Mouse (Mus musculus): Measurements from ENCODE around the gene Olfr557.

Olfr557 gene

GRCm38 (mm10) chr7:102695358-102696125 lies at the start of gene Olfr557:
Olfr557 (plus strand) TSS chr7:102695910.
- no peak for DNase-seq (ENCODE audit: low spot score in 2 of 2)

GRCm38 (mm10) chr7:102658523-102658922 lies 37.2 kb upstream of the Olfr557 start, which contains the start of gene Olfr555:
Olfr555 (plus strand) TSS chr7:102658823.
- DNase-seq (ENCODE audit: low spot score in 2 of 2), result no peak

- DNase-seq (ENCODE audit: low spot score in 2 of 2), result no peak
These were observed 31.1 kb upstream of the Olfr557 start, which contains the start of gene Olfr556 for GRCm38 (mm10) chr7:102664599-102664998. Olfr556 (plus strand) TSS chr7:102664899.

GRCm38 (mm10) chr7:102665378-102665777 lies 30.3 kb upstream of the Olfr557 start:
- no peak for DNase-seq (ENCODE audit: low spot score in 2 of 2)

- no peak for DNase-seq (ENCODE audit: low spot score in 2 of 2)
These were observed 19.5 kb upstream of the Olfr557 start for GRCm38 (mm10) chr7:102676225-102676624.

- no peak for DNase-seq (ENCODE audit: low spot score in 2 of 2)
These were observed 13.8 kb upstream of the Olfr557 start for GRCm38 (mm10) chr7:102681916-102682315.

- peak; percentile 84 to 92 for DNase-seq (ENCODE audit: low spot score in 2 of 2)
These were observed 8.7 kb upstream of the Olfr557 start, which contains the start of gene Trim68 for GRCm38 (mm10) chr7:102686944-102687501. Trim68 (minus strand) TSS chr7:102687327.

GRCm38 (mm10) chr7:102698461-102698860 lies 2.8 kb downstream of the Olfr557 start:
- no peak for DNase-seq (ENCODE audit: low spot score in 2 of 2)

GRCm38 (mm10) chr7:102701915-102702314 lies 6.2 kb downstream of the Olfr557 start, which contains the start of gene Olfr558:
Olfr558 (plus strand) TSS chr7:102702215.
- DNase-seq (ENCODE audit: low spot score in 2 of 2), result no peak

- no peak for DNase-seq (ENCODE audit: low spot score in 2 of 2)
These were observed 23.3 kb downstream of the Olfr557 start, which contains the start of gene Olfr33 for GRCm38 (mm10) chr7:102718970-102719369. Olfr33 (minus strand) TSS chr7:102719070.

GRCm38 (mm10) chr7:102727391-102727790 lies 31.7 kb downstream of the Olfr557 start, which contains the start of gene Olfr559:
Olfr559 (minus strand) TSS chr7:102727491.
- no peak for DNase-seq (ENCODE audit: low spot score in 2 of 2)

- DNase-seq (ENCODE audit: low spot score in 2 of 2), result no peak
These were observed 38.1 kb downstream of the Olfr557 start for GRCm38 (mm10) chr7:102733793-102734192.

- DNase-seq (ENCODE audit: low spot score in 2 of 2), result no peak
These were observed 42.0 kb downstream of the Olfr557 start for GRCm38 (mm10) chr7:102737705-102738104.

Data from urinary bladder, postnatal 4 days (tissue).